Mouse (Mus musculus) G1E (cell line): ENCODE results near the gene Krtap9-1. TPM values are rescaled to one million over a fixed set of nuclear protein-coding genes. Genes with fewer than 3 reads are reported as not detected.
"Not testable (repeated sequence)": the region's sequence is repeated elsewhere in the genome, so short reads cannot be mapped to it uniquely, and the experiment has no call there.

Source experiments
- ATAC-seq: 2 replicates; pipeline ENCODE4 v1.8.0; 2016; ENCODE audit warnings: mild to moderate bottlenecking; ENCODE audit not compliant: insufficient number of reproducible peaks, poor library complexity, low FRiP score, severe bottlenecking; ENCODE audit errors: extremely low read depth
- DNase-seq: peaks from one replicate; pipeline ENCODE4 v3.0.0; 2012; ENCODE audit warnings: low spot score
- H3K27me3 ChIP-seq: 2 replicates; pipeline ENCODE4 v1.6.1; 2012; ENCODE audit warnings: mild to moderate bottlenecking, low read length, inconsistent platforms; ENCODE audit not compliant: insufficient read depth
- H3K36me3 ChIP-seq: replicated peaks from 2 replicates; pipeline ENCODE3; 2012; ENCODE audit warnings: mild to moderate bottlenecking, inconsistent platforms
- H3K4me1 ChIP-seq: 2 replicates; pipeline ENCODE4 v1.6.1; 2012; ENCODE audit warnings: low read depth, low read length, inconsistent platforms, mixed read lengths; ENCODE audit not compliant: insufficient read depth
- H3K4me3 ChIP-seq: 2 replicates; pipeline ENCODE4 v1.5.1; 2012; ENCODE audit warnings: low read depth, mild to moderate bottlenecking, inconsistent platforms, low read length, moderate library complexity, mixed read lengths
- H3K9me3 ChIP-seq: replicated peaks from 2 replicates; pipeline ENCODE4 v1.6.1; 2012; ENCODE audit warnings: inconsistent platforms
- CTCF ChIP-seq: IDR thresholded peaks from 2 replicates; pipeline ENCODE4 v1.5.1; 2012; ENCODE audit warnings: low read depth, low read length, inconsistent platforms, mixed read lengths
- GATA1 ChIP-seq: IDR thresholded peaks from 2 replicates; pipeline ENCODE4 v1.6.1; 2012; ENCODE audit warnings: borderline replicate concordance, low read length, inconsistent platforms, mixed read lengths
- GATA2 ChIP-seq: IDR thresholded peaks from 2 replicates; pipeline ENCODE4 v1.6.1; 2012; ENCODE audit warnings: low read depth, low read length, inconsistent platforms, borderline replicate concordance
- POLR2AphosphoS5 ChIP-seq: IDR thresholded peaks from 2 replicates; pipeline ENCODE4 v1.6.1; 2012; ENCODE audit warnings: low read depth, low read length, inconsistent platforms; ENCODE audit not compliant: insufficient replicate concordance
- TAL1 ChIP-seq: conservative IDR thresholded peaks from 2 replicates; pipeline ENCODE4 v1.6.1; 2012; ENCODE audit warnings: low read depth, low read length, inconsistent platforms, mixed read lengths
- polyA plus RNA-seq: library from polyadenylated mRNA; stranded (reverse); fragments of >175 nt; gene quantifications from 2 replicates; pipeline ENCODE4 v1.2.3, GENCODE M21; 2012
- total RNA-seq, 2 experiments: library from RNA; stranded (forward) in 1 of 2; stranded (reverse) in 1 of 2; fragments of 200-1000 nt in 1 of 2; fragments of >200 nt in 1 of 2; fragmentation: Nextera tagmentation in 1 of 2; gene quantifications; 2 replicates each; pipeline ENCODE4 v1.2.3; 2014 to 2017

The Krtap9-1 gene
- total RNA-seq (2014; fragmentation: Nextera tagmentation) (not detected in 2 replicates), total RNA-seq (2017) (not detected in 2 replicates), polyA plus RNA-seq (not detected in 2 replicates)

DNA sequence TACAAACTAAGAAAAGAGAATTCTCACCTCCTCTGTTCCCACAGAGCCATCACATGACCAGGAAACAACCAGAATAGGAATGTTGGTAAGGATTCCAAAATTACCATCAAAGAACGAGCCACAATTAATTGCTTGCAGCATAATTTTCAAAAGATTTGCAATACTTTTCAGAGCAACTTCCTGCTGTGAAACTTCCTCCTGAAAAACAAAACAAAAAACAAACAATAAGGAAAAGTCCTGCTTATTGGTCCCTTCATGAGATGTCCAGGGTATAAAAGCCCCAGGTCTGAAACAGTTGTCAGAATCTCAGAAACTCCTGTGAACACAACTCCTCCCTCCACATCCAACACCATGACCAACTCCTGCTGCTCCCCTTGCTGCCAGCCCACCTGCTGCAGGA, at the start of gene Krtap9-1:
Gene Krtap9-1, plus strand, starts transcription at position 301 of the 400 bp plus-strand sequence.
- not testable (repeated sequence) for H3K9me3 ChIP-seq, ATAC-seq, H3K27me3 ChIP-seq, H3K4me3 ChIP-seq, DNase-seq, H3K4me1 ChIP-seq, H3K36me3 ChIP-seq

- no peak for TF ChIP-seq GATA1
- DNase-seq (no peak), ATAC-seq (no peak)
- peak within 1 kb of the TSS; percentile 11; the same call in 1 of the 2 replicates for H3K4me3 ChIP-seq
- H3K4me1 ChIP-seq: no peaks in the 10 kb centered on the region
- peaks cover 22% of the 10 kb centered on the region for H3K9me3 ChIP-seq
- H3K36me3 ChIP-seq: no peaks in the 10 kb centered on the region
- H3K27me3 ChIP-seq: no peaks in the 10 kb centered on the region
These were observed 35.2 kb upstream of the Krtap9-1 start, which contains the start of gene 2300003K06Rik for GRCm38 (mm10) chr11:99837966-99838365. Gene 2300003K06Rik (minus strand): TSS chr11:99838066.

- ATAC-seq (no peak), DNase-seq (no peak)
- no peak for TF ChIP-seq GATA2
- TF ChIP-seq CTCF: no peak
- TF ChIP-seq POLR2AphosphoS5: no peak
- no peak for TF ChIP-seq TAL1
- no peak for TF ChIP-seq GATA1
These were observed 31.0 kb upstream of the Krtap9-1 start for GRCm38 (mm10) chr11:99842185-99842584.

GRCm38 (mm10) chr11:99846746-99847145, 26.4 kb upstream of the Krtap9-1 start:
- Histone ChIP-seq H3K27me3 (no peaks in the 10 kb centered on the region), H3K4me3 (0 out of 2 replicates have a peak overlapping the region, but pooled peaks have one; percentile 4), H3K9me3 (peaks cover 18% of the 10 kb centered on the region), H3K36me3 (no peaks in the 10 kb centered on the region), H3K4me1 (no peaks in the 10 kb centered on the region)
- no peak for ATAC-seq
- TF ChIP-seq GATA1 (no peak), POLR2AphosphoS5 (no peak), TAL1 (no peak), CTCF (no peak), GATA2 (no peak)
- no peak for DNase-seq

More at GRCm38 (mm10) chr11:99842185-99842584, 31.0 kb upstream of the Krtap9-1 start:
- Histone ChIP-seq H3K4me3 (no peak overlapping the region), H3K27me3 (no peaks in the 10 kb centered on the region), H3K9me3 (peaks cover 26% of the 10 kb centered on the region), H3K36me3 (no peaks in the 10 kb centered on the region), H3K4me1 (no peaks in the 10 kb centered on the region)

DNA sequence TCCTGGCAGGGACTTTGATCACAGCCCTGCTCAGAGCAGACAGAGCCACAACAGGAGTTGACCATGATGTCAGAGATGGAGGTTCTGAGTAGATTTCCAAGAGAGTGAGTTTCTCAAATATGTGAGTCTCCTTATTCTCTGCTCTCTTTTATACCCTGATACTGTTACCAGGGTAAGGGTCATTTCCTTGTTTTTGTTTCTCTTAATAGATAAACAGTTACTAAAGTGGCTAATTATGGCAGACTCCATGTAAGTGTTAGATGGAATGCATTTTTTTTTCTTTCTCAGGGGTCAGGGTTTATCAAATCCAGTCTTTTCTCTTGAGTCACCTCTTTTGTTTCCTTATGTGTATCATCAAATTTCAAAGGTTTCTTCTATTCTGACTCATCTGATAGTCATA, 21.7 kb upstream of the Krtap9-1 start, which contains the start of gene Krtap4-16:
Gene Krtap4-16, minus strand, starts transcription at position 101 of the 400 bp plus-strand sequence.
- H3K27me3 ChIP-seq: no peaks in the 10 kb centered on the region
- ATAC-seq: no peak

GRCm38 (mm10) chr11:99854121-99854520, 19.1 kb upstream of the Krtap9-1 start:
- Histone ChIP-seq H3K36me3 (no peaks in the 10 kb centered on the region), H3K27me3 (no peaks in the 10 kb centered on the region), H3K4me3 (no peak overlapping the region), H3K9me3 (peaks cover 19% of the 10 kb centered on the region), H3K4me1 (no peaks in the 10 kb centered on the region)
- no peak for ATAC-seq
- TF ChIP-seq GATA2: no peak
- no peak for TF ChIP-seq CTCF
- no peak for TF ChIP-seq GATA1
- TF ChIP-seq TAL1: no peak
- no peak for TF ChIP-seq POLR2AphosphoS5
- no peak for DNase-seq

More for the DNA sequence above, 21.7 kb upstream of the Krtap9-1 start, which contains the start of gene Krtap4-16:
- Histone ChIP-seq H3K4me3 (no peak within 1 kb of the TSS), H3K4me1 (no peaks in the 10 kb centered on the region), H3K36me3 (no peaks in the 10 kb centered on the region), H3K9me3 (peaks cover 23% of the 10 kb centered on the region)
- TF ChIP-seq POLR2AphosphoS5: no peak
- no peak for TF ChIP-seq CTCF
- TF ChIP-seq GATA2: no peak
- no peak for TF ChIP-seq GATA1
- no peak for TF ChIP-seq TAL1
- DNase-seq: no peak

DNA sequence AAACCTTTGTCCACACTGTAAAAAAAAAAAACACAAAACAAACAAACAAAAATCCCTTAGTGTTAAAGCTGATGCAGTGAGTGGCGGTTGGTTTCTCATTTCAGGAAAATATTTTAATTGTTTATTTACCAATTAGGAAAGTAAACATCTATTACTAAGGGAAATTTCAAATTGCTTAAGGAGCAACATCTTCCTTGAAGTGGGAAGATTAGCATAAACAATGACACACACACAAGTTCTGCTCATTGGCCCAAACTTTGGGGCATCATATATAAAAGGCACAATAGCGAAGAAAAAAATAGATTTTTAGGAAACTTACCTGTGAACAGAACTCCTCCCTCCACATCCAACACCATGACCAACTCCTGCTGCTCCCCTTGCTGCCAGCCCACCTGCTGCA, 15.6 kb upstream of the Krtap9-1 start, which contains the start of gene Gm11568:
Gene Gm11568, plus strand, starts transcription at position 301 of the 400 bp plus-strand sequence.
- no peak for ATAC-seq
- TF ChIP-seq GATA1: no peak
- TF ChIP-seq GATA2: no peak
- no peak for TF ChIP-seq POLR2AphosphoS5
- no peak for TF ChIP-seq CTCF
- Histone ChIP-seq H3K27me3 (no peaks in the 10 kb centered on the region), H3K9me3 (peaks cover 23% of the 10 kb centered on the region), H3K4me1 (no peaks in the 10 kb centered on the region), H3K4me3 (no peak within 1 kb of the TSS), H3K36me3 (no peaks in the 10 kb centered on the region)
- no peak for DNase-seq
